Mouse (Mus musculus) myocyte (in vitro differentiated cells): ENCODE results near the gene Glb1.

Experiments used
- MAX ChIP-seq: IDR thresholded peaks from one replicate; pipeline ENCODE4 v1.6.1; 2011; ENCODE audit warnings: low read depth, mild to moderate bottlenecking, control low read depth
- MYOG ChIP-seq, 3 experiments: IDR thresholded peaks; one replicate each; pipeline ENCODE4 v1.6.1; 2011; ENCODE audit warnings: control low read depth in 2 of 3, low read depth in 2 of 3, mild to moderate bottlenecking in 2 of 3; ENCODE audit not compliant: insufficient read length in 2 of 3, control insufficient read depth in 1 of 3, insufficient read depth in 1 of 3
- POLR2A ChIP-seq: IDR thresholded peaks from one replicate; pipeline ENCODE4 v1.6.1; 2011; ENCODE audit warnings: low read depth, mild to moderate bottlenecking, control low read depth, moderate library complexity; ENCODE audit not compliant: insufficient read length

- TF ChIP-seq POLR2A = no peak
- no peak for TF ChIP-seq MYOG (IDR thresholded peaks at IDR 0.05; ENCODE audit: control insufficient read depth in 1 of 3, insufficient read depth in 1 of 3, insufficient read length in 2 of 3, low read depth in 2 of 3)
- no peak for TF ChIP-seq MAX
Observed at GRCm38 (mm10) chr9:114368471-114368858, 32.4 kb upstream of the Glb1 start.
